Mouse (Mus musculus) limb, embryonic 13.5 days (tissue): Measurements from ENCODE around the gene Emd. TPM values are rescaled to one million over a fixed set of nuclear protein-coding genes. Genes with fewer than 3 reads are reported as not detected.
"Not testable (repeated sequence)": the region's sequence is repeated elsewhere in the genome, so short reads cannot be mapped to it uniquely, and the experiment has no call there.

ENCODE experiments used
- ATAC-seq: fragments of 200-750 bp; cut with Nextera tagmentation; 2 replicates; pipeline ENCODE4 v1.8.0; 2017; ENCODE audit warnings: low read depth, moderate number of reproducible peaks, moderate TSS enrichment; ENCODE audit not compliant: low FRiP score
- H3K27ac ChIP-seq: fragments of 300-500 bp; sonication (generic); 2 replicates; pipeline ENCODE4 v1.5.1; 2015; ENCODE audit warnings: inconsistent platforms, mild to moderate bottlenecking, moderate library complexity
- H3K27me3 ChIP-seq: fragments of 300-500 bp; sonication (generic); 2 replicates; pipeline ENCODE4 v1.6.1; 2015; ENCODE audit warnings: mild to moderate bottlenecking, inconsistent platforms
- H3K36me3 ChIP-seq: fragments of 300-500 bp; sonication (generic); 2 replicates; pipeline ENCODE4 v1.6.1; 2015; ENCODE audit warnings: inconsistent platforms, mild to moderate bottlenecking, moderate library complexity
- H3K4me1 ChIP-seq: fragments of 300-500 bp; sonication (generic); 2 replicates; pipeline ENCODE4 v1.6.1; 2015; ENCODE audit warnings: inconsistent platforms
- H3K4me2 ChIP-seq: fragments of 300-500 bp; sonication (generic); replicated peaks from 2 replicates; pipeline ENCODE4 v1.6.1; 2015; ENCODE audit warnings: inconsistent platforms, mild to moderate bottlenecking, moderate library complexity
- H3K4me3 ChIP-seq: fragments of 300-500 bp; sonication (generic); 2 replicates; pipeline ENCODE4 v1.5.1; 2015; ENCODE audit warnings: moderate library complexity, mild to moderate bottlenecking, inconsistent platforms
- H3K9ac ChIP-seq: fragments of 300-500 bp; sonication (generic); 2 replicates; pipeline ENCODE4 v1.6.1; 2015; ENCODE audit warnings: mild to moderate bottlenecking, inconsistent platforms
- H3K9me3 ChIP-seq: fragments of 300-500 bp; sonication (generic); 2 replicates; pipeline ENCODE4 v1.6.1; 2016; ENCODE audit warnings: inconsistent platforms
- WGBS: fragments of 180-500 bp; shearing (Covaris S2); methylation state at CpG from one replicate; pipeline ENCODE4 v1.1.7; 2015; 5-methylcytosine and 5-hydroxymethylcytosine counted together
- polyA plus RNA-seq: library from polyadenylated mRNA; unstranded; fragments of >200 nt; fragmentation: Nextera tagmentation; extraction: Ambion mirVana; gene quantifications from 2 replicates; pipeline ENCODE4 v1.2.1, GENCODE M21; 2015

Gene Emd
- 26.7 and 27.8 TPM in 2 replicates for polyA plus RNA-seq

DNA sequence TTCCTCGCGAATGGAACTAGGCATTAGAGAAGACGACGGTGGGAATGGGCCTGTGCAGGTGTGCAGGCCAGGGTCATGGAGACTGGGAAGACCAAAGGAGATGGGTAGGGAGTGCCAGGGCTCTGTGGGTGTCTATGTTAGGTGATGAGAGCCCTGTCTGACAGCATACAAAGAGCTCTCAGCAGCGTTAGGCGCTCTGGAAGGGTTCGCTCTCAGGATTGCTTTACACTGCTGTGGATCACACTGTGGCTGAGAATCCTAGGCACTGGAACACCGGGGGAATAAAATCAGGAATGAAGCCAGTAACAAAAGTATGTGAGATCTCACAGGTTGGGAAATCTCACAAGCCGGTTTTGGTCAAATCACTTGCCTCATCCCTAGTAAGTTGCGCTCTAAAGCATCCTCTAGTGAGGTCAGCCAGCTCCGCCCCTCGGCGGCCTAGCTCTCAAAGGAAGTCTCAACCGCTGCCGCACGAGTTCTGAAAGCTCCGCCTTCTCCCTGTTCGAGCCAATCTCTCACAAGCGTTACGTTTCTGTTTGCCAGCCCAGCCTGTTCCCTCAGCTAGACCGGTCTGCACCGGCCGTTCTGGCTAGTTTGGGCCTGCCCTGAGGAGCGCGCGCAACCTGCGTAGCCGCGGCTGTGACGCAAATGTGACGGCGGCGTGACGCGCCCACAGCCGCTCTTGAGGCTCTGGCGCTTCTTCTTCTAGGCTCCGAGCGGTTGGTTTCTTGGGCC is at the start of gene Emd:
Emd (plus strand) TSS at position 535 of the 735 bp plus-strand sequence.
- WGBS = 17% methylated on average over 39 of the region's 39 CpGs
- H3K9ac ChIP-seq = peak within 1 kb of the TSS; percentile 81
- H3K36me3 ChIP-seq = peaks cover 23% of the 10 kb centered on the region
- H3K9me3 ChIP-seq = no peaks in the 10 kb centered on the region
- peak within 1 kb of the TSS; percentile 90 for H3K27ac ChIP-seq
- H3K27me3 ChIP-seq = no peaks in the 10 kb centered on the region
- peak within 1 kb of the TSS; percentile 59 for H3K4me3 ChIP-seq
- H3K4me2 ChIP-seq = peak within 1 kb of the TSS; percentile 73
- H3K4me1 ChIP-seq = peaks cover 5% of the 10 kb centered on the region; the same call in 1 of the 2 replicates
- ATAC-seq = peak; percentile 97

DNA sequence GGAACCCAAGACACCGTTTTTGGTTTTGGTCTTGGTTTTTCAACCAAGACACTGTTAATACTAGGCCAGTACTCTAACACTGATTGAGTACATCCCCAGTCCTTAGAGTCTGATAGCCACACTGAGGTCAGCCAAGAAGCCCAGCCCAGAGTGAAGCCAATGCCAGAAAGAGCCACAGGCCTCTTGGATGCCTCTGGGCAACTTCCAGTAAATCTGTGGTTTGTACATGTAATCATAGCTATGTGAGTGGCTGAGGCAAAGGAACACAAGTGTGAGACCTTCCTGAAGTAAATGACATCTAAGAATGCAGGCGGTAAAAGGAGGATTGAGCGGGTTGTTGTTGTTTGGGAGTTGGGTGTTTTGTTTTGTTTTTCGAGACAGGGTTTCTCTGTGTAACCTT is 36.0 kb upstream of the Emd start:
- Histone ChIP-seq H3K27ac (no peak overlapping the region), H3K9ac (no peak overlapping the region), H3K36me3 (peaks cover 11% of the 10 kb centered on the region), H3K4me3 (no peak overlapping the region), H3K4me2 (no peak overlapping the region), H3K4me1 (no peaks in the 10 kb centered on the region), H3K27me3 (no peaks in the 10 kb centered on the region), H3K9me3 (no peaks in the 10 kb centered on the region)
- no peak for ATAC-seq
- 93% methylated on average over 4 of the region's 4 CpGs for WGBS

DNA sequence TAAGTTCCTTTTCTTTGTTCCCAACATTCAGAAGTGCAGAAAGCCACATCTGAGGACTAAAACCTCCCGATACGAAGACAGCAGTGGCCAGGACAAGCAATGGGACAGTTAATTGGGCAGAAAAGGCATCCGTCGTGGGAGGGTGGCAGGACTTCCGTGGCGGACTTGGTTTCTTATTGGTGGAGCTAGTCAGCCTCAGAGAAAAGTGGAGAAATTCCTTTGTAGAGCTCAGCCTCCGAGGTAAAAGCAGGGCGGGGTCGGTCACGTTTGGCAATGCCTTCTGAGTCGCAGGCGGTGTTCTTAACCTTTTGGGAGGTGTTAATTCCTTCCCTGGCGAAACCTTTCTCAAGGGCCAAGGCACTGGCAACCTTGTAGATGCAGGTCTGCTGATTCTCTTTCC is 35.0 kb upstream of the Emd start:
- 51% methylated on average over 13 of the region's 13 CpGs for WGBS
- H3K9ac ChIP-seq = no peak overlapping the region
- H3K4me2 ChIP-seq = no peak overlapping the region
- no peak for ATAC-seq
- H3K36me3 ChIP-seq = peaks cover 20% of the 10 kb centered on the region
- no peaks in the 10 kb centered on the region for H3K9me3 ChIP-seq
- H3K27me3 ChIP-seq = no peaks in the 10 kb centered on the region
- H3K27ac ChIP-seq = no peak overlapping the region
- H3K4me1 ChIP-seq = no peaks in the 10 kb centered on the region
- no peak overlapping the region for H3K4me3 ChIP-seq

DNA sequence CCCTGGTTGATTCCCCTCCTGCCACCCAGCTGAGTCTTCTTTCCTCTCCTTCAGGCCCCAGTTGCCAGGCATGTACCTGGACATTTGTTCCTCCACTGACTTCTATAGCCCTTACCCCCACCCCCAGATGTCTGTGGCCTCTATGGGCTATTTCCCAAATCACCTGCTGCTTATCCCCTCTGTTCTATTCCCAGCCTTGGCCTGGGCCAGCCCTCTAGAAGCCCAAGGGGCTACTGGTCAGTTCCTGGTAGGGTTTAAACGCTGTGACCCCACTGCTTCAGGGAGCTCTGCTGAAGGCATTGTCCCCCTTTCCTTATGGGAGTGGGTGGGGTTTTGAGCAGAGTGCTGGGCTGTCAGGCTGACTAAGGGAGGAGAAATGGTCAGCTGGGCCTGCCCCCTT is 34.4 kb upstream of the Emd start:
- peaks cover 27% of the 10 kb centered on the region for H3K36me3 ChIP-seq
- H3K4me2 ChIP-seq, H3K4me1 ChIP-seq, H3K9me3 ChIP-seq, H3K9ac ChIP-seq, H3K27me3 ChIP-seq, H3K4me3 ChIP-seq, ATAC-seq, H3K27ac ChIP-seq: not testable (repeated sequence)
- WGBS = 73% methylated on average over 1 of the region's 1 CpGs

DNA sequence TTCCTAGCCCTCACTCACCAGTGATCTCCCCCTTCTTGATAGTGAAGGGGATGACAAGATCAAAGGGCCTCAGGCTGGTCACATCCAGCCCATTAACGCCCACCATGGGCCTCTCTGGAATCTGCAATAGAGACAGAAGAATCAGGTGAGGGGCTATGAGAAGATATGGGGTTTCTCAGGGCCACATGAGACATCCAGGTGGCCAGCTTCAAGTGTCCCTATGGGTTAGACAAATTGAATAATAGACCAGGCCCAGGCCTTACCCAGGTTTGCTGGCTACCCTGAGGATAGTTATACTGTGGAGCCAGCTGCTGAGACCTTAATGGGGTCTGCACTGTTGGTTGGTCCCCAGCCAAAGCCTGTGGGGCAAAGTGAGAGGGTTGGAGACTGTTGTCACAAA is 24.4 kb upstream of the Emd start:
- Histone ChIP-seq H3K27ac (no peak overlapping the region), H3K4me3 (no peak overlapping the region), H3K9ac (no peak overlapping the region), H3K9me3 (no peaks in the 10 kb centered on the region), H3K4me2 (no peak overlapping the region), H3K36me3 (peaks cover 100% of the 10 kb centered on the region), H3K27me3 (no peaks in the 10 kb centered on the region), H3K4me1 (no peaks in the 10 kb centered on the region)
- WGBS = 67% methylated on average over 1 of the region's 1 CpGs
- no peak for ATAC-seq

DNA sequence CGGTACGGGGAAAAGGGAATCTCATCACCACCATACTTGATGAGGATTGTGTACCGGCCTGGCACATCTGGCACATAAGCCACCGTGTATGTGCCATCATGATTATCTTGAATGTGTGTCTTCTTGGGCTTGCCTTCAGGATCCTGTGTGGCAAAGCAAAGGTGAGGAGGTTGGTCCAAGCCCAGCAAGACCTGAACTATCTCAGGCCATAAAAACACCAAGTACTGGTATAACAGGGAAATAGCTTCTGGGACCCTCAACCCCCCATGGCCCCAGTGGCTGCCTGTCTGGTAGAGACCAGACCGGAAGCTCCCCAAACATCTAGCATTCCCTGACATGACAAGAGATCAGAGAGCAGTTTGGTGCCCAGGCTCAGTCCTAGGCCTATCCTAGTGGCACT is 21.3 kb upstream of the Emd start:
- 94% methylated on average over 5 of the region's 5 CpGs for WGBS
- Histone ChIP-seq H3K4me2 (no peak overlapping the region), H3K27me3 (no peaks in the 10 kb centered on the region), H3K9me3 (no peaks in the 10 kb centered on the region), H3K4me1 (no peaks in the 10 kb centered on the region), H3K36me3 (peaks cover 96% of the 10 kb centered on the region), H3K9ac (no peak overlapping the region), H3K27ac (no peak overlapping the region), H3K4me3 (no peak overlapping the region)
- no peak for ATAC-seq

DNA sequence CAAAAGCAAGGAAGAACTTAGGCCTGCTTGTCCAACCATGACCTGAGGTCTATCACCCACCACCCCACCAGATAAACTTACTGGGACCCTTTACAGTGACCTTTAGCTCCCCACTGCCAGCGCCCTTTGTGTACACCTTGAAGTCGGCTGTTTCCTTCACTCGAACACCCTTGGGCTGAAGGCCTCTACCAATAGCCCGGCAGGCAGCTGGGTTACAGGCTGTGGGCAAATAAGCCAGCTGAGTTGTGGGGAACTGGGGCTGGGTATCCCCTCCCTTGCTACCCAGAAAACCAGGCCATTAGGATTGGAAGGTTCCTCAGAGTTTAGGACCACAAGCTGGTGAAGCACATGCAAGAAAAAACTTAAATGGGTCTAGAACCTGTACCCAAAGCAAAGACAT is 14.2 kb upstream of the Emd start:
- Histone ChIP-seq H3K9me3 (no peaks in the 10 kb centered on the region), H3K27me3 (no peaks in the 10 kb centered on the region), H3K36me3 (peaks cover 74% of the 10 kb centered on the region), H3K27ac (no peak overlapping the region), H3K4me3 (no peak overlapping the region), H3K4me2 (no peak overlapping the region), H3K9ac (no peak overlapping the region), H3K4me1 (peaks cover 14% of the 10 kb centered on the region)
- ATAC-seq = no peak
- WGBS = 96% methylated on average over 4 of the region's 4 CpGs

DNA sequence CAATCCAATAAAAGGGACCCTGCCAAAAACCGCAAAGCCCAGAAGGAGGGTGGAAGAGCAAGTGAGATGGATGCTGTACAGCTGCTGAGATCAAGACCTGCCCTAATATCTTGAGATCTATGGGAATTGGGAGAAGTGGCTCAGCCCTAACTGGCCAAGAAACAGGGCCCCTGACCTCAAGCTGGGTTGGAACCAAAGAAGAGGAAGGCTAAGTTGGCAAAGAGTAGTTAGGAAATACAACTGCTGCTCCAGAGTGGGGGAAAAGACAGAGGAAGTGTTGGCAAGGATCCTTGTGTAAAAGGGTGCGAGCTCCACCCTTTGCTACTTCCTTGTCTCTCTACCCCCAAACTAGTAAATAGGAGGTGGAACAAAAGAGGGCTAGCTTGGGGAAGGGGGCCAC is 11.1 kb upstream of the Emd start:
- Histone ChIP-seq H3K4me2 (peak overlapping the region; percentile 70), H3K9ac (peak overlapping the region; percentile 81; the same call in 1 of the 2 replicates), H3K4me3 (peak overlapping the region; percentile 60), H3K9me3 (no peaks in the 10 kb centered on the region), H3K36me3 (peaks cover 48% of the 10 kb centered on the region), H3K4me1 (peaks cover 14% of the 10 kb centered on the region), H3K27me3 (no peaks in the 10 kb centered on the region), H3K27ac (no peak overlapping the region)
- no peak for ATAC-seq
- WGBS = 76% methylated on average over 2 of the region's 2 CpGs

DNA sequence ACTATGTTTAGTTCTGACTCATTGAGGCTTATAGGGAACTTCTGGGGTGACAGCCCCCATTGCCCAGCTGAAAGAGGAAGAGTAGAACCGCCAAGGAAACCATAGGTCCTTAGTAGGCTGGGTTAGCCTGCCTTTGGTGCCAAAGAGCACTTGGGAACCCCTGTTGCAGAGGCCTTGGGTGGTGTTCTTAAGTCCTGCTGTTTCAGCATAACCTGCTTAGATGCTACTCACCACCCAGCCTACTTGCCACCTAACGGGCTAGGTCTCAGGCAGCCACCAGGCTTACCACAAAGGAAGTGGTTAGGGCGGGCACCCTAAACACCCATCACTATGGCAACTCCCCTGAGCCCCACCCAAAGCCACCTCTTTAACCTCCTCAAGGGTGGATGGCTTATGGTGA is 10.7 kb upstream of the Emd start:
- Histone ChIP-seq H3K4me3 (peak overlapping the region; percentile 60), H3K4me1 (peaks cover 14% of the 10 kb centered on the region), H3K9me3 (no peaks in the 10 kb centered on the region), H3K27ac (no peak overlapping the region), H3K4me2 (peak overlapping the region; percentile 70), H3K36me3 (peaks cover 43% of the 10 kb centered on the region), H3K27me3 (no peaks in the 10 kb centered on the region), H3K9ac (peak overlapping the region; percentile 81)
- ATAC-seq = no peak
- WGBS = 59% methylated on average over 3 of the region's 3 CpGs

DNA sequence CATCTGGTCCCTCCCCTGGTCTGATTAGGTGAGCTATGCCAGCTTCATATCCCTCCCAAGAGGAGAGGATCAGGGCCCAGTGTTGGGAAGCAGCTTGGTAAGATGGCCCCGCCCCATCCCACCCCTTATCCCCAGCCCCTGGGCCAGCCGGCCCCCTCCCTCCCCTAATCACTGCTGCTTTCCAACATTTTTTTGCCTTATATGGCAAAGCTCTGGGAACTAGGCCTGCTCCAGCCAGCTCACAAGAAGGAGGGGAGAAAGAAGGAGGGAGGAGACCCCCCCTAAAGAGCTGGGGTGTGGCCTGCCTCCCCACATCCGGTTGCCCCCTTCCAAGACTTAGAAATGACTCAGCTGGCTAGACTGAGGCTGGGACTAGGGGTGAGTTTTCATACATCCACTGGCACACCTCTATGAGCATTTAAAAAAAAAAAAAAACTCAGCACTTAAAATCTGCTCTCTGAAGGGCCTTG is 9.8 kb upstream of the Emd start:
- Histone ChIP-seq H3K4me3 (peak overlapping the region; percentile 60), H3K9ac (peak overlapping the region; percentile 81), H3K27ac (peak overlapping the region; percentile 89; the same call in 1 of the 2 replicates), H3K4me2 (peak overlapping the region; percentile 70), H3K4me1 (peaks cover 18% of the 10 kb centered on the region), H3K27me3 (no peaks in the 10 kb centered on the region), H3K36me3 (peaks cover 35% of the 10 kb centered on the region), H3K9me3 (no peaks in the 10 kb centered on the region)
- ATAC-seq = peak; percentile 66
- WGBS = 27% methylated on average over 3 of the region's 3 CpGs

DNA sequence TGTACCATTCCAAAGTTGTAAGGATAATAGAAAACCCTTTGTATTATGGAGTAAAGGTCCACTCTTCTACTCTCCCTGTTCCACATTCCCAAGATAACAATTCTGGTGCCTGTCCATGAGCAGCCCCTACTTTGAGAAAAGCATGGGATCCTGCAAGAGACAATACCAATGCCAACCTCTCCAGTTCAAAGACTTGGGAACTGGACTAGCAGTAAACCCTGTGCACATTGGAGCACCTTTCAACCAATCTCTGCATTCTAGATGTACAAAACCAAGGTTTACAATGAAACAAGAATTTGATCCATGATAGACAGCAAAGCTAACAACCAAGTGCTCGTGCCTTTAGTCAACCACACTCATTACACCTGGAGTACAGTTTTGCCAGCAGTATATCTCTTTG is 9.4 kb upstream of the Emd start:
- ATAC-seq = no peak
- Histone ChIP-seq H3K9ac (peak overlapping the region; percentile 81), H3K4me3 (peak overlapping the region; percentile 60), H3K27ac (peak overlapping the region; percentile 89), H3K9me3 (no peaks in the 10 kb centered on the region), H3K4me1 (peaks cover 18% of the 10 kb centered on the region), H3K4me2 (peak overlapping the region; percentile 70), H3K27me3 (no peaks in the 10 kb centered on the region), H3K36me3 (peaks cover 30% of the 10 kb centered on the region)
- 43% methylated on average over 1 of the region's 1 CpGs for WGBS

DNA sequence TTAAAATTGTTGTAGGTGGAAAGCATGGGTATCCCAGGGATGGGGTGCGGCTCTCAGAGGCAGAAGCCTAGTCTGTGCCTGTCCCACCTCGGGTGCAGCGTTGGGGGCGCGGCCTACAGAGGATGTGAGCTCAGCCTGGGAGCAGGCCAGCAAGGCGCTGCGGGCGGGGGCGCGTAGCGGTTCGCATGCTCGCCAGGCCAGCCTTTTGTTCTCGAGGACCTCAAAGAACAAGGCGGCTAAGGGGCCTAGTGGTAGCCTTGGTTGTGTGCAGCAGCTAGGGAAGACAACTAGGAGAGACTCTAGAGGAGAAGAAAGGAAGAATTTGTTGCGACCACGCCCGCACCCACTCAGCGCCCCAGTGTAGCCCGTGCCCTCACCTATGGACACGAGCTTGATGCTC is 8.8 kb upstream of the Emd start:
- Histone ChIP-seq H3K36me3 (peaks cover 25% of the 10 kb centered on the region), H3K27ac (peak overlapping the region; percentile 89), H3K4me3 (peak overlapping the region; percentile 60), H3K9me3 (no peaks in the 10 kb centered on the region), H3K4me1 (peaks cover 18% of the 10 kb centered on the region), H3K9ac (peak overlapping the region; percentile 81), H3K27me3 (no peaks in the 10 kb centered on the region), H3K4me2 (peak overlapping the region; percentile 70)
- WGBS = 18% methylated on average over 21 of the region's 21 CpGs
- ATAC-seq = peak; percentile 20; the same call in 1 of the 2 replicates
